Mouse (Mus musculus): Measurements from ENCODE around the gene Lrrn4.

DNA sequence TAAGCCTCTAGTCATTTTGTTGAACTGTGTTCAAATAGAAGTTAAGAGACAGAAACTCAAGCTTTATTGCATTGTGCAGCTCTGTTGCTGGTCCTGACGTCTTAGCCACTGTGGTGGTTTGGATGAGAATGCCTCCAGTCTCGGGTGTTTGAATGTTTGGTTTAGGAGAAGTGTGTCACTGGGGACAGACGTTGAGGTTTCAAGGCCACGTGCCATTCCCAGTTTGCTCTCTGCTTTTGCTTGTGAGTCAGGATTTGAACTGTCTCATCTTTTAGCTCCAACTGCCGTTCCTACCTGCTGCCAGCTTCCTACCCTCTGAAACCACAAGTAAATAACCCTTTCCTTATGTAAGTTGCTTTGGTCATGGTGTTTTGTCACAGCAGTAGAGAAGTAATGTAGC lies 13.2 kb downstream of the Lrrn4 start:
- no peak for TF ChIP-seq ZC3H11A (IDR thresholded peaks at IDR 0.05; ENCODE audit: borderline replicate concordance, low read depth, low read length)
- TF ChIP-seq CHD2 (IDR thresholded peaks at IDR 0.05; ENCODE audit: low read depth, low read length): no peak
